Mouse (Mus musculus): ENCODE data around the gene Gatad2a.

Gatad2a gene

DNA sequence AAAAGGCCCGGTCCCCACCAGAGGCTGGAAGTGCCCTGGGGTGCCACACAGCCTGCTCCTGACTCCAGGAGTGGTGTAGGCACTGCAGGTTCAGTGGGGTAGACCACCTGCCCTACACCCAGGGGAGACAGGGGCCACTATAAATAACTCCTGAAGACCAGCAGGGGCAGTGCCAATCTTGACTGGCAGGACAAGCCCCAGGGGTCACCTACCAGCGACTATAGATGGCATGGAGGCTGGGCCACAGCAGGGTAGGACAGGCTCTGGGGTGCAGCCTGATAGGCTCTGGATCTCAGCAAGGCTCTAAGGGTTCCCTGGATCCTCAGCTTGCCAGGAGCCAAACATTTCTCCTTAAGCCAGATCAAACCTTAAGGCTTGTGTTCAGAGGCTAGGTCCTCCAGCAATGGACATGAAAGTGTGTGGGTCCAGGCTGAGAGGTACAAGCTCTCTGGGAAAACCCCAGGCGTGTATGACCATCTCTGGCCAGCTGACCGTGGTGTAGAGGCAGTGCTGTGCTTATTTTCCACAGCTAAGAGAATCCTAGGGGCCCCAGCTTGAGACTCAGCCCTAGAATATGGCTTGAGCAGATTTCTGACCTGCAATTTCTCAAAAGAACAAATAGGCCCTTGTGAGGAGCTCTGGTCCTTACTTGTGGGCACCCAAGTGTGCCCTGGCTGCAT is 100.3 kb downstream of the Gatad2a start:
- DNase-seq: no peak

DNA sequence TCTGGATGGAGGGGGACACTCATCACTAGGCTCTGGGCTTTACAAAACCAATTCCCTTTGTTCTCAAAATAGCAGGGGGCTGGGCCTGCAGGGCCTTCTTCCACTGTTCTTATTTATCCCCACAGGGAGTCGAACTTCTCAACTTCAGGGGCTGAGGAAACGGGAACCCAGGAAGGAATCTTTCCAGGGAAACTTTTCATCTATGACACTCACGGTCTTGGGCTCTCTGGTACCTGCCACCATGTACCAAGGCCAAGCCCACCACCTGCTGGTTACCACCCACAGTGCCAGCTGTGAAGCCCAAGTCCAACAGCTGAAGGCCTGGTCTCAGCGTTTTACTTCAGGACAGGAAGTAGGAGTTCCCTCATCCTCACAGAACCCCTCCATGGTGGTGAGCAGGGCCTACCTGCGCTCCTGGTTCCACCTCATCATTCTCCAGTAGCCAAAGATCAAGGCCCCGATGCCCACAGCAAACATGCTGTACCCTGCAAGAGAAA is 101.3 kb downstream of the Gatad2a start:
- DNase-seq: no peak

DNA sequence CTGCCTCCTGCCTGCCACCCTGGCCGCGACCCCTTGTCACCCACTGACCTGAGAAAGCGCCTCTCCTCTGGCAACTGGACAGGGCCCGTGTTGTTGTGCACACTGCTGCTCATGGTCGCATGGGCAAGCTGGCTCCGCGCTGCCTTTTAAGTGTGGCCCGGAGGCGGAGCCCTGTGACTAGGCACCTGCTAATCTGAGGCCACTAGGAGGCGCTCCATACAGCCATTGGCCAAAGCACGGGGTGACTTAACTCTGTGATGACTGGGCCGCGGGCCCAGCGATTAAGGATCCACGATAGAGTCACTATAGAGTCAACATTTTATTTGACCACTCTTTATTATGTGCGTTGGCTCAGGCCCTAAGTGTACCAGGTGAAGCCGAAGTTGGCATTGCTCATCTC is 102.3 kb downstream of the Gatad2a start:
- peak; percentile 62 for DNase-seq

DNA sequence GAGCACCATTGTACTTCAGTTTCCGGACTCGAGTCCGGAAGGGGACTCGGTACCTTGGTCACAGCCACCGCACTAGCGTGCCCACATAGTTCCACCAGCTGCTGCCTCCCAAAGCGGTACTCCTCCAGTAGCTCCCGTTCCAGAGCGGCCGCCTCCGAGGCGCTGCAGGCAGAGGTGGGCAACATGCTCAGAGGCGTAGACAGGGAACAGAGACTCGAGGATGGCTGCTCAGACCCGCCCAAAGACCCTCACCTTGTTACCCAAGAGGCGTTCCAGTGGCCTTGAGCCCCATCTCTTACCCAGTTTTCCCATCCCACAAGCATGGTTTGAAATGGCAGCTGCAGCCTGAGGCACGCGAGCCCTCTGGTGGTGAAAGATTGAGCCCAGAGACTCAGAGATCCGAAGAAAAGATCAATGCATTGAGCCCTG is 105.4 kb downstream of the Gatad2a start:
- peak; percentile 69 for DNase-seq

DNA sequence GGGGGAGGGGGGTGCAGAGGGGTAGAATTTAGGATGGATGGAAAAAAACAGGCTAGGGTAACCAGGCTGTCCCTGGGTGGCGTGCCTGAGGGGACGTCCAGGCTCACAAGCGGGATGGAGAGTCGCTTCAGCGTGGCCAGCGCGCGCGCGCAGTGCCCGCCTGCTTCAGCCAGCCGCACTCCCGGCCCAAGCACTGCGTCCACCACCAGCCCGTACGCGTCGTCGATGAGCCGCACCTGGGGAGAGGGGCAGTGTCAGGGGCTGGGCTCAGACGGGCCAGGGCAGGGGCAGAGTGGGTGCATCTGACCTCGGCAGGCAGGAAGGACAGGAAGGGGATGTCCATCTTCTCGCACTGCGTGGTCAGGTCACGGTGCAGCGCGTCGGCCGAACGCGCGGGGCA is 107.3 kb downstream of the Gatad2a start:
- DNase-seq: no peak

DNA sequence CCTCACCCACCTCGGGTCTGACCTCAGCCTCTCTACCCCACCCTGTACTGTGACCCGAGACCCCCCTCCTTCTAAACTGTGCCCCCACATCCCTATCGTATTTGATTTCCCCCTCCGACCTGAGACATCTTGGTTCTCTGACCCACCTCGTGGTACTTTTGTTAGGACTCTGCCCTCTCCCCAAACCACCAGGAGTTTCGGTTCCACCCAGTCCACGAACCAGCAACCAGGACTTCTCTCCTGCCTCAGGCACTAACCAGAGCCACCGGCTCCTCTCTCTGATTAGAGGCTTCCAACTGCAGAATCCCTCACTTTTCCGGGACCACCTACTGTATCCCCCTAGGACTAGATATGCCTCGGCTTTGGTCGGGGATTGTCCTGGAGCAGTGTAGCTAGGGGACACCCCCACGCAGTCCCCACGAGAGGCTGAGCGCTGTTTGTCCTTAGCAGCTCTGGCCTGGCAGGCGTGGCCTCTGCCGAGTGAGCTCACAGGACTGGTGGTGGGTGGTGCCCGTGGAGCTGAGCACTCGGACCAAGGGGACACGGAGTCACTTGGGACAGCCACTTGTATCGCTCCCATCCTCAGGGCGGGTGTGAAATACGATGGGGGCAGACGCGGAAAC is 107.8 kb downstream of the Gatad2a start:
- DNase-seq: no peak

DNA sequence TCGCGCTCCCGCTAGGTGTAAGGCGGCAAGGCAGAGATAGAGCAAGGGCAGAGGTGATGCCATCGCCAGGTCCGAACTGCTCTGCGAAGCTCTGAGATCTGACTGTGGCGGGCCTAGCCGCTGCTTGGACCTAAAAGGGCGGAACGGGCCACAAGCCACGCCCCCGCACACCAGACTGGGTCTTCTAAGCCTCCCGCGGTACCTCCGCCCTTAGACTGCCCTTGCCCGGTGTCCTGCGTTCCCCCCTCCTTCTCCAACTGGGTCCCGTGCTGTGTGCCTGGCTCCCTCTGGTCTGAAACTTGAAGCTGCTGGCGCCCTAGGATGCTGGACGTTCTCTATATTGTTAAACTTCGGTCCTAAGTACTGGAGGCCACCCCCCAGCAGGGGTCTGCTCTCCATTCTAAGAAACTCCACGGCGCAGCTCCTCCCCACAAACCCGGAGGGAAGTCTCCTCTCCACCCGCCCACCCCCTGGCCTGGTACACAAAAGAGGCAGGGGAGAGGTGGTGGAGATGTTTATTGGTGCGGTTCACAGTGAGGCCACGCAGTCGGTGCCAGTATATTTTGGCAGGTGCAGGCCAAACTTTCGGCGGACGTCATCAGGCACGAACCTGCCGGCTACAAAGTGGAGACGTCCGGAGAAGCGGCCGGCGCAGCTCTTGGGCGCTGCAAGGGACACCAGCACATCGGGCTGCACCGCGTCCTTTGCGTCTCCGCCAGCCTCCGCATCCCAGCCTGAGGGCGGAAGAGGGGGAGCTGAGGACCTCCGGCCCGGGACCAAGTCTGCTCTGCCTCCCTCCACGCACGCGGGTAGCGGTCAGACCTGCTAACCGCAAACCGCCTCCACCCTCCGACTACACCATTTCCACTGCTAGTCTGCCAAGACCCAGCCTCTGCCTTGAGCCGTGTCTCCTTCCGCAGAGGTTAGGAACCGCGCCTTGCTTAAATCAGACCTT is 108.6 kb downstream of the Gatad2a start, which contains the start of gene Cilp2:
Gene Cilp2, minus strand, starts transcription at position 399 of the 955 bp plus-strand sequence.
- no peak for DNase-seq

DNA sequence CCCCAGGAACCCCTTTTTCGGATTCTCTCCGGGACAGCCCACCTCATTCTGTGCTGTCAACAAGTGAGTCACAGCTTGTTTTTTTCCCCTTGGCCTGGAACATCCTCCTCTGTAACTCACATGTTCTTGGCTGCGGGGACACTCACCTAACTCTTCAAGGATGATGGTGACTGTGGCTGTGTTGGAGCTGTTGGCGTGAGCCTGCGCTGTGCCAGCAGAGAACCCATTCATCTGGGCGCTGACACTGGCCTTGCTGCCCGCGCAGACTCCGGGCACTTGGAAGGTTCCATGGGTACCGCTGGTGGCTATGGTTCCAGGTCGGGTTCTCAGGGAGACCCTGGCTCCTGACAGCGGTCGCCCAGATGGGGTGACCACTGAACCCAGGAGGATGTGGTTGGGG is 112.0 kb downstream of the Gatad2a start:
- no peak for DNase-seq

DNA sequence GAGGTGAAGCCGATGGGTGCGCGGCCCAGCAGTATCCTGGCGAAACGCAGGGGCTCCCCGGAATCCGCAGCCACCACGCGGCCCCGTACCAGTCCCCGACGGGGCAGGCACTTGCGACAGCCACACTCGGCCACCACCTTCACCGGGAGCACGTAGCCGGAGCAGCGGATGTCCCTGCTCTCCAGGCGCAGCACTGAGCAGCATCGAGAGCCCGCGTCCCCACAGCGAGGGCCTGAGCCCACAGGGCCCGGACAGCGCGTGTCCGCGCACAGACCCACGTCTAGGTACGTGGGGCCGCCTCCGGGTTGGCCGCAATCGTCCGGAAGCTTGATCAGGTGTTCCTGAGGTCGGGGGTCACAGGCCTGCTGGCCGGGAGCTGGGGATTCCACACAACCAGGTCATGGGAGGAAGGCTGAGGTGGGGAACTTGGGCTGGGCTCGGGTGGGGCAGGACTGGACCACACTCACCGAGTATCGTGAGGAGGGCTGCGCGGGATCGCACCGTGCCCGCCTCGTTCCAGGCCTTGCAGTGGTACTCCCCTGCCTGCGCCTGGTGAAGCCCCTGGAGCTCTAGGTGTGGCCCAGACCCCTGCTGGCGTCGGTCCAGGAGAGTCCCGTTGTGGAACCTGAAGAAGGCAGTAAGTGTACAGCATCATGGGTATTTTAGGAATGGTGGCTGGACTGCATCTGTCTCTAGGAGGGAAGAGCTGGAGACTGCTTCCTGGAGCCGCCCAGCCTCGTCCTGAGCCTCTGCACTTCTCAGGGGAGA is 113.2 kb downstream of the Gatad2a start:
- DNase-seq: no peak

DNA sequence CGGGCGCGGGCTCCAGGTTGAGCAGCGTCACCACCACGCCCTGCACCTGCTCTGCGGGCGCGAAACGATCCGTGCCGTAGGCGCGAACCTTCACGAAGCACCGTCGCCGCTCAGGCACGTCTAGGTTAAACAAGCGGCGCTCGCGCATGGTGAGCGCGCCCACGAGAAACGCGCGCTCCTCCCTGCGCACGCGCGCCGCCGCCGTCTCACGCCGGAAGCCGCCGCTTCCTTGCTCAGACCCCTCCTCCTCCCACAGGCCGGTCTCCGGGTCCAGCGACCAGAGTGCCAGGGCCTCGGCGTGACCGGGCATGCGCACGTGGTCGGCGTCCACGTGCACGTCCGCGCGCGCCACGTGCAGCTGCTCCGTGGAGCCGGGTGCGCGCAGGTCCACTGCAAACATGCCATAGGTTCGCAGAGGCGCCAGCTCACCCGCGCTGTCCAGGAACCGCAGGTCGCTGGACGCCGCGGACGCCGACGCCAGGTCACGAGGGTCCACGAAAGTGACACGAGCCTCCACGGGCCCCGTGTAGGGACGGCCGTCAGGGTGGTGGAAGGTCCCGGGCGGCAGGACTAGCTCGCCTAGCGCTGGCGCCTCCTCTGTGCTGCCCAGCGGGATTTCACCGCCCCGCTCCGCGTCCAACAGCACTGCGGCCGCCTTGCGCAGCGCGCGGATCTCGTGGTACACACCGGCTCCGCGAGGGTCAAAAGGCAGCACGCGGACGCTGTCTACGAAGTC is 114.0 kb downstream of the Gatad2a start:
- DNase-seq: no peak

DNA sequence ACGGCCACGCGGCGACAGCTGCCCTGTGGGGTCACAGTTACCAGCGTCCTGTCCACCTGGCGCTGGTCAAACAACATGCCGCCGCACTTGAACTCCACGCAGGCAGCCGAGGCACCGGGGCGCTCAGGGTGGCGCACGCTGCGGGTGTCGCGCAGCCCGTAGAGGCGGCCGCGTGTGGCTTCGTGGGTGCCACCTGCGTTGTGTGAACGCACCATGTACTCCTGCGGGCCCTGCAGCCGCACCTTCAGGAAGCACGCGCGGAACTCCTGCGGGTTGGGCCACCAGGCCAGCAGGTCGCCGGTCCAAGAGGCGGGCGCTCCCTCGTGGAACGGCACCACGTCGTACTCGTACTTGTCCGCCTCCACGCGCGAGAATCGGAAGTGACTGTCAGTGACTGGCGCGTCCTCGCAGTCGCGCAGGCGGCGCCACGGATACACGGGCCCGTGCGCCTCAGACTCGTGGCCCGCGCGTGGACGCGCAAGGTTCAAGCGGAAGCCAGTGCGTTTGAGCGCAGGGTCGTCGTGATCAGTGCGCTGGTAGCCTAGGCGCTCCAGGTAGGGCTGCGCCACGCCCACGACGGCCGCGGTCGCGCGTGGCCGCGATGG is 114.8 kb downstream of the Gatad2a start:
- DNase-seq: no peak

DNA sequence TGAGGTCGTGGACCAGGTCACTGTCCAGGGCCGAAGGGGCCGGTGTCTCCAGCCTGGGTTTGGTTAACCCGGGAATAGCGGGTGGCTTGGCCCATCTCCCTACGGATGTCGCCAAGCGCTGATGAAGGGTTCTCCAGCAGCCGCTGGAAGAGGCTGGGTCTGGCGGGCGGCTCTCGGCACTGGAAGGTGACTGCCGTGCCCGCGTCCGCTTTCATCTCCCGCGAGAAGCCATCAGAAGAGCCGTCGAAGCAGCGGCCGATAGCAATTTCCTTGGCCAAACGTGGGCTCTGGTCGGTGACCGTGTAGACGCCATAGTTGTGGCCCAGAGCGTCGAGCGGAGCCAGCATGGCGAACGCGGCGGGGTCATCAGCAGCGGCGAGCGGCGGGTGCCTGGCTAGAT is 115.3 kb downstream of the Gatad2a start:
- no peak for DNase-seq

DNA sequence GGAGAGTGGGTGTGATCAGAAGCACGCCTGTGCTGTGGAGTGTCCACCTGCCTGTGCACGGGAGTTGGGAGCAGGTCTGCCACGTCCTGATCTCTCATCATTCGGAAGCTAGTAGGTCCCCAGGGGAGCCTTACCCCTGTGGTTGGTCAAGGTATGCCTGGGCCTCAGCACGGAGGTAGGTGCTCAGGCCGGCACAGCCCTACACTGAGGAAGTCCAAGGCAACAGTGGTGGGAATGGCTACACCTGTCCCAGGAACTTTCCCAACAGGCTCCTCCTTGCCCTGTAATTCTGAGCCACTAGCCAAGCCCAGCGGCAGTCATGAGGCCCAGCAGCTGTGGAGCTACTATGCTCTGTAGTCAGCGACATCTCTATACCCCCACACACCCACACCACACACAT is 116.5 kb downstream of the Gatad2a start:
- DNase-seq: no peak

DNA sequence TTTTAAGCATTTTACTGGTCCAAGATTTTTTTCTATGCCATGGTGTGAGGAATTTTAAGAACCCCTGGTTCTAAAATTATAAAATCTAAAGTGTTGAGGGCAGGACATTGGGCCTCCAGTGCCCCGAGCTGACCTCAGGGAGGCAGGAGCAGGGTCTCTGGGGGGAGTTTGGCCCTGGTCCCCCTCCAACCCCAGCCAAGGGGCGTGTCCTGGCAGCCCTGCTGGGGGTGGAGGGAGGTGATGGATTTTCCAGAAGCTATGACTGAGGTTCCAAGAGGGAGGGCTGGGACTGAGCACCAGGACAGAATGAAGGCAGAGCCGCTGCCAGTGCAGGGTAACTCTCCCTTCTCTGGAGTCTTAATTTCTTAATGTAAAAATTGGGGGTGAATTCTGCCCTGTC is 118.2 kb downstream of the Gatad2a start:
- no peak for DNase-seq

DNA sequence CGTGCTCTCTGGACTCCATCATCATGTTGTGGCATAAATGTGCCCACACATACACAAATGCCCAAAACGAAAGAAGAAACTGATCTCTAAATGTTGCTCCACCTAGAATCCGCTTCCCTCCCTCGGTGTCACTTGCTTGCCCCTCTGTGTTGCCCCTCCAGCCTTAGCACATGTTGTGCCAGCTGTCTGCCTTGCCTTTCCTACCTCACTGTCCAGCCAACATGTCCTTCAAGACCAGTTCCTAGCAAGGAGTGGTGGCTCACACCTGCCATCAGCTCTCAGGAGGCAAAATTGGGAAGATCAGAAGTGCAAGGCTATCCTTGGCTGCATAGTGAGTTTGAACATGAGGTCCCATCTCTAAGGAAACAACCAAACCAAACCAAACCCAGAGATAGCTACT is 118.8 kb downstream of the Gatad2a start:
- no peak for DNase-seq

DNA sequence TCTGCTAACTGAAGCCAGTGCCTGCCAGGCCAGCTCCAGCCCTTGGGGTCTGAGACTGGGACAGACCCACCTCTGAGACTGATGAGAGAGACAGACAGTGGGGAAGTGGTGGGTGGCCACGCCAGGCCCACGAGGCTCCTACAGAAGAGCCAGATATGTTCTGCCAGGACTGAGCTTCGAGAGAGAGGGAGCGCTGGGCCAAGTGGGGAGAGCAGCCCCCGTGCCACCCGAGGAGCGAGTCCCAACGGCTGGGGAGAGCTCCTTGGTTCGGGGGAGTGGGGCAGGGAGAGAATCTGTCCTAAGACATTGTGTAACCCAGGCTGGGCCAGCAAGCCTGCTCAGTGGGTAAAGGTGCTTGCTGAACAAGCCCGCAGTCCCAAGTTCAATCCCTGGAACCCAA is 119.2 kb downstream of the Gatad2a start:
- DNase-seq: no peak

DNA sequence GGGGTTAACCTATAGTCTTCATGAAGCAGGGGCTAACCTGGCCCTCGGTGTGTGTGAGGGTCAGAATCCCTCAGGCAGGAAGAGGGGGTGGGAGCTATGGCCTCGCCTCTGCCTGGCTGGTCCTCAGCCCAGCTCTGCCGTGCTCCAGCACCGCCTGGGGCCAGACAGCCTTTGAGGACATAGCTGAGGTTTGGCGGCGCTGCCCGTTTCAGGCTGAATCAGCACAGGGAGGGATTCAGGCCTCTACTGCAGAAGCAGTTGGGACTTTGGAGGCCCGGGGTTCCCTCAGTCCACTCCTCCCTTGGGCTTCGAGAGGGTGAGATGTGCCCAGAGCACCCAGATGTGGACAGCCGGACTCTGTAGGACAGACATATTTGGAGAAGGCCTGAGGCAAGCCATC is 120.1 kb downstream of the Gatad2a start:
- no peak for DNase-seq

DNA sequence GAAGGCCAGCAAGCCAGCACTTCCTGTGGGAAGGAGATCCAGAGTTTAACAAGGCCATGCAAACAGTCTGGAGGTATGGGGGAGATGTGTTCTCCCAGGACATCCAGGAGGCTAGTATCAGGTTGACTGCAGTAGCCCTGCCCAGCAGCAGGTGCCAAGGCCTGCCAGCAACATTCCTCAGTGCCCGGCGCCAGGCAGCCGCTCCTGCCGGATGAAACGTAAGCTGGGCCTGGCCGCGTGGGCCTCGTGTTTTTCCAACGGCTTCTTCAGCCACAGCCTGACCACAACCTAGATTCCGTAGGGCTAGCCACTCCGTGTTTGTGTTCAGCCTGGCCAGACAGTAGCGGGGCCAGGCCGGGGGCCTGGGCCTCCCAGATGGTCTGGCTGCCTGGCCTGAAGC is 121.5 kb downstream of the Gatad2a start:
- no peak for DNase-seq

DNA sequence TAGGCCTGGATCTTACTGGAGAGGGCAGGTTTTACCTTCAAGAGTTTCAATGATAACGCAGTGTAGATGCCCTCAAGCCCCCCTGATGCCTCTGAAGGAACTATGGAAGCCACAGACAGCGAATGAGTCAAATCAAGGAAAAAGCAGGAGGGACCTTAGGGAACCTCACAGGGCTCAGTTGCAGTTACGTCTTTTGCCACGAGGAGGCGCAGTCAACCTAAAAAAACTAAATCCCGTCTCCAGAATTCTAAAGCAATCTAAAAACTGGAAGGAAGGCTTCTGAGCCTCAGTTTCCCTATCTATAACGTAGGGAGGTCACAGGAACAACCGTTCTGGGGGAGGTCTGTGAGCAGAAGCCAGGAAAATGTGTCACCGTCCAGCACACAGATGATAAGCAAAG is 122.0 kb downstream of the Gatad2a start:
- peak; percentile 56 for DNase-seq

DNA sequence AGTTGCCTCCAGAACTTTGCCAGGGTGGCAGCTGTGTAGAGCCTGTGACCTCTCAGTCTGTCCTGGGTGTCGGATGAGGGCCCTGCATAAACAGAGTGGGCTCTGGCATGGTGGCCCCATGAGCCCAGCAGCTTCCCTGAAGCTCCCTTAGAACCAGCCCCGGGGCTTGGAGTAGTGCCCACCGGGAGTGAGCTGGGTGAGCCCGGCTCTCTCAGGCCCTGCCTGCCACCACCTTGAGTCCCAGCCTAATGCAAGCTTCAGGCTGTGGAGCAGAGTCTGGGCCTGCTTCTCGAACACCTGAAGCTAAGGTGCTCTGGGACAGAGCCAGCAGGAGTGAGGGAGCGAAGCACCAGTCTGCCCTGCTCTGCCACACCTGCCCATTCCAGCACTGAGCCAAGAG is 125.3 kb downstream of the Gatad2a start:
- DNase-seq: no peak

DNA sequence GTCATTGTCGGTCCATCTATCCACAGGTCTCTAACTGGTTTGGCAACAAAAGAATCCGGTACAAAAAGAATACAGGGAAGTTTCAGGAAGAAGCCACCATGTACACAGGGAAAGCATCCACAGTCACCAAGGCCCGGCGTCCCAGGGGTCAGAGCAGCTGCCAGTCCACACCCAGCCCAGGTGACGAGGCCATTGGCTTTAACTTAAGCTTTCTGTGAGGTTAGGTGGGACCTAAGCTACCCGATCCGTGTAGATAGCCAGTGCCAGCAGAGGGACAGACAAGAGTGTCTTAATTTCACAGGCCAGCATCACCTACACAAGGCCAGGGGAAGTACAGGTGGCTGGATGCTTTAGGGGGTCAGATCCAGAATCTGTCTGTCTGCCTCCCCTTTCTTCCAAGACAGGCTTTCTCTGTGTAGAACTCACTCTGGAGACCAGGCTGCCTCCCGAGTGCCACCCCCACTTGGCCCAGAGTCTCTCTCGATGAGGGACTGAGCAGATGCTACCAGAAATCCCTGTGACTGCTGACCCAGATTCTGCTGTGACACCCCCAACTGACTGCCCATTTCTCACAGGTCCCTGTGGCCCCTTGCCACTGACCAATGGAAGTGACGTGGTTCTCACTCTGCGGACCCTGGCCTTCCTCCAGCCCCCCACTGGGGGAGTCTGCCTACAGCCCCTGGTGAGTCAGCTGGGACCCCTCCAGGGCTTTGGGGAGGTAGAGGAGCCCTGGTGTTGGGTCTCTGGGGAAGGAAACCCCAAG is 126.0 kb downstream of the Gatad2a start:
- peak; percentile 48 for DNase-seq
